Mouse (Mus musculus) gastrocnemius, postnatal 25 days (tissue): ENCODE data around the gene Cacna2d1. TPM values are rescaled to one million over a fixed set of nuclear protein-coding genes. Genes with fewer than 3 reads are reported as not detected.

Experiments
- DNase-seq: peaks from one replicate; pipeline ENCODE4 v3.0.0; 2022
- total RNA-seq, 2 experiments: library from RNA; stranded (reverse); gene quantifications; 1 replicate in 1 of 2; 2 replicates in 1 of 2; pipeline ENCODE4 v1.2.3; 2021

Gene Cacna2d1
- total RNA-seq, 2 experiments from 2014 or later: 286 to 312 TPM

GRCm38 (mm10) chr5:16062773-16063172 is 128.3 kb downstream of the Cacna2d1 start:
- DNase-seq: no peak

- no peak for DNase-seq
Measured at GRCm38 (mm10) chr5:16063273-16063672, 128.8 kb downstream of the Cacna2d1 start.

DNA sequence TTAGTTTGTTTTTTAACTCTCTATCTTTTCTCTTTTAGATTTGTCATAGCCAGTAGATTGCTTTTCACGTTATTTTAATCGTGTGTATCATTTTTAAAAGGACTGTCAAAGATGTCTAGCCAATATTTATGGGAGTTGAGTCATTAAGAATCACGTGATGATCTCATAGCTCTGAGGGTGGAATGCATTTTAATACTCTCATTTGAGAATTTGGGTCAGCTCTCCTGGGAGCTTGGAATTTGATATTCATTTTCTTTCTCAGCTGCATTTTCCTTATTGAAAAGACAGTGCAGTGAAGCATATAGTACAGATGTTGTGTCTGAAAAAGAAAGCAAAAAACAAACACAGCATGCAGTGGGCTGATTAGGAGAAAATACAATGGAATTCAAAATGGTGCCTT is 129.5 kb downstream of the Cacna2d1 start:
- DNase-seq: no peak

GRCm38 (mm10) chr5:16065816-16066215 is 131.3 kb downstream of the Cacna2d1 start:
- DNase-seq: no peak

DNA sequence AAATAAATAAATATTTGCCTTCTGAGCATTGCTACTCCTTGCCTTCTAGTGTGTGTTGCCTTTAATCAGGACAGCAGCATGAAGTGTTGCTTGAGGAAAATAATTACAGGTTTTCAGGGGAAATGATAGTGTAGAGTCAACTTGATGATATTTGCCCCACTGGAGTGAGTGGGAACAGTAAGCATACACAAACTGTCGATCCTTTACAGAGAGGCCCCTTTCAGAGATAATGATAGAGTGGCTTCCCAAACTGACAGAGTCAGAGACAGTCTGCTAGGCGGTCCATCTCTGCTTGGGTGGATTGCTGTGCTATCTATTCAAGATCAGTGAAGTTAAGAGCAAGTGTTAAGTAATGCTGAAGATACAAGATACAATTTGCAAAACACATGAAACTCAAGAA is 147.8 kb downstream of the Cacna2d1 start:
- no peak for DNase-seq

GRCm38 (mm10) chr5:16086979-16087902 is 152.8 kb downstream of the Cacna2d1 start:
- no peak for DNase-seq

DNA sequence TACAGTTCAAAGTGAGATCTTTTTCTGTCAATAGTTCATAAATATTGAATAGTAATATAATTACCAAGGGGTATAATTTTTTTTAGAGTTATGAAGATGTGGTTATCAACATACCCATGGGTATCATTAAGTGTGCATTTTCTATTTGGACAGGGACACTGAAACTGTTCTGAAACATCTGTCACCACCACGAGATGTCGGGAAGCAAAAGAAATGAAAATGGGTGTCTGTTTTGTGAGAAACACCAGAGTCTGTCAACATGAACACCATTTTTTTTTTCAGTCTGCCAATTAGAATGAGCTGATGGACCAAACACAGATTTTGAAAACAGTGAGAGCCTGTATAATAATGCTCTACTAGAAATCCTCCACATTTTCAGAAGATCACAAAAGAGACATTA is 153.5 kb downstream of the Cacna2d1 start:
- DNase-seq: no peak

GRCm38 (mm10) chr5:16092540-16092939 is 158.0 kb downstream of the Cacna2d1 start:
- DNase-seq: no peak

- no peak for DNase-seq
Measured at GRCm38 (mm10) chr5:16093071-16093693, 158.7 kb downstream of the Cacna2d1 start.

DNA sequence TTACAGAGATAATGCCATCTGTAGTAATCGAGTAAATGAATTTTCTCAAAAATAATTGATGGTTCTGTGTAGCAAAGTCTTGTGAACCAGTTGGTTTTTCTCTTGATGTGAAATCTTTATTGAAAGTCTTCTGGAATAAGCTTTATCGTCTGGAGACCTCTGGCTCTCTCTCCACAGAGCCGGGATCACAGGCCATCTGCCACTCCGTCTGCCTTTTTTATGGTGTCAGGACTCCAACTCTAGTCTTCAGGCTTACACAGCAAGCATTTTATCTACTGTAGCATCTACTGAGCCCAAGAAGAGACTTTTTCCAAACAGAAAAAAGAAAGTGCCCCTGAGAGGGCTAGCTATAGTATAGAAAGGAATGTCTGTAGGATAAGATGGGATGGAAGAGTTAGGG is 160.9 kb downstream of the Cacna2d1 start:
- no peak for DNase-seq

- DNase-seq: no peak
Measured at GRCm38 (mm10) chr5:16098766-16099165, 164.3 kb downstream of the Cacna2d1 start.

DNA sequence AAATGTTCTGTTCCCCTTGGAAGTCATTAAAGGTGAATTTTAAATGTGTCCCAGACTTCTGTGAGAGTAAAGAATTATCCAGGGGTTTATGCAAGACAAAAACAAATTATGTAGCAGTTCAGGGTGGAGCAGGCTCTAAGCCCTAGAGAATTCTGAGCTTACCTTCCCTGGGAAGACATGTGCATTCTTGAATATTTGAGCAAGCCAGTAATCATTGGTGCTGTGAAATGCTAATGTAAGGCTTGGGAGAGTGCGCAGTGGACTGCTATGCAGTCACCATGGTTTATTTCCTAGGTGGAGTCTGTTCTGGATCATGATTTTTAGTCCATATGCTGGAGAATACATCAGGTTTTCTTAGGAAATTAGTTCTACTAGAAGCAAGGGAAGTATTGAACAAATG is 167.3 kb downstream of the Cacna2d1 start:
- no peak for DNase-seq

DNA sequence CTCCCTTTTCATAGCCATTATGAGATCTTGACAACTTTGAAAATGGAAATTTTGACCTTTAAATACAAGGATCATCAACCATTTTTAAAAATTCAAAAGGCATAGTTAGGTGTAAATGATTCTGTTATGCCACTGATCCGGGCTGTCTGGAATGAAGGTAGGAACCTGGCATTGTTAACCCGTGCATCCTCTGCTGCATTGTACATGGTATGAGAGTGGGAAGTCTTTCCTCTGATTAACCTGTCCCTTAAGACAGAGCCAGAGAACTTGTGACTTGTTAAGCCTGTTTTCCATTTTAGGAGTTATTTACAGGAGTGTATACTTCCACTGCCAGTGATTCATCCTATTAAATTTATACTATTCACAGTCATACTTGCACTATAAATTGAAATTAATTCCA is 171.2 kb downstream of the Cacna2d1 start:
- DNase-seq: no peak

GRCm38 (mm10) chr5:16110643-16111042 is 176.2 kb downstream of the Cacna2d1 start:
- no peak for DNase-seq

GRCm38 (mm10) chr5:16113879-16114278 is 179.4 kb downstream of the Cacna2d1 start:
- no peak for DNase-seq

DNA sequence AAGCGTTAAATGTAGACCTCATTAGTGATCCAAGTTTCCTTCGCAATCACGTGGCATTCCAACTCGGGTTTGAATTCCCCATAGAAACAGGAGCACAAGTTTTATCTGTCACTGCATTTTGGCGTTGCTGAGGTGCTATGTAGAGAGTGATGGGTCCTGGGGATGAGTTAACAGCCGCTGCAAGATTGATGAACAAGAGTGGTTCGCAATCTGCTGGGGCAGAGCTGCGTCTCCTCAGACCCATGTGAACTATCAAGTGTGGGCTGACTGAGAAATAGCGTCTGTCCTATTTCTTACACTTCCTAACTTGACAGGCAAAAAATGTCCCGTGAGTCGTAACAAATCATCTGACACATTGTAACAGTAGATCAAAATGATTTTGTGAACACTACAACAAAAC is 186.8 kb downstream of the Cacna2d1 start:
- DNase-seq: no peak

- no peak for DNase-seq
Measured at GRCm38 (mm10) chr5:16122110-16122509, 187.6 kb downstream of the Cacna2d1 start.

GRCm38 (mm10) chr5:16134286-16135094 is 200.0 kb downstream of the Cacna2d1 start:
- DNase-seq: no peak

DNA sequence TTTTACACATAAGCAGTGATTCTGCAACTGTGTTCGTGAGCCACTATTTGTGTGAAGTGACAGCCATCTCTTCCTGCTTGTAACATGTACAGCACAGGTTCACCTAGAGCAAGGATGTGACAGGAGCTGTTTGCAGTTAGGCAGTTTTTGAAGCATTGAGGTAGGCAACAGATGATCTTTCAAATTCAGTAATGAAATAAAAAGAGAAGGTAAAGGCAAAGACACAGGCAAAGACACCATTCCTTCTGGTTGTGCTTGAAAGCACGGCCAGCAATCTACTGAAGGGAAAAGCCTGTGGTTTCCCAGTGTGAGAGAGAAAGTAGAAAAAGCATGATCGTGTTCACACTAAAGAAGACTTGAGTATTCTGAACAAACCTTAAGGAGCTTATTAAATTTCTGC is 201.5 kb downstream of the Cacna2d1 start:
- no peak for DNase-seq

GRCm38 (mm10) chr5:16136839-16137238 is 202.3 kb downstream of the Cacna2d1 start:
- no peak for DNase-seq

DNA sequence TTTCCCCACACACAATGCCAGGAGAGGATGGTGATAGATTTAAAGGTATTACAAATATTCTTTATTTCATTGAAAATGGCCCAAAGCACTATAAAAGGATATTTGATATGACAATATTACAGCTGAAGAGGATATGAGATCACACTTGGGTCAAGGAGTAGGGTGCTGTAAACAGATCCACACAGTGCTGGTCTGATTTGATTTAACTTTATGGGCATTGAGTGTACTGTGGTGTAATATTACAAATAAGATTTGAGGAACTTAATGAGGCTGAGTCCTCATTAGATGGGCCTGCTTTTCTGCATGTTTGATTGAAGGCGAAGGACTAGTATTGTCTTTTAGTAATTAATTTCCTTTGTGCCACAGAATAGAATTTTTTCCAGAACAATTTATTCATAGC is 212.1 kb downstream of the Cacna2d1 start:
- DNase-seq: no peak

DNA sequence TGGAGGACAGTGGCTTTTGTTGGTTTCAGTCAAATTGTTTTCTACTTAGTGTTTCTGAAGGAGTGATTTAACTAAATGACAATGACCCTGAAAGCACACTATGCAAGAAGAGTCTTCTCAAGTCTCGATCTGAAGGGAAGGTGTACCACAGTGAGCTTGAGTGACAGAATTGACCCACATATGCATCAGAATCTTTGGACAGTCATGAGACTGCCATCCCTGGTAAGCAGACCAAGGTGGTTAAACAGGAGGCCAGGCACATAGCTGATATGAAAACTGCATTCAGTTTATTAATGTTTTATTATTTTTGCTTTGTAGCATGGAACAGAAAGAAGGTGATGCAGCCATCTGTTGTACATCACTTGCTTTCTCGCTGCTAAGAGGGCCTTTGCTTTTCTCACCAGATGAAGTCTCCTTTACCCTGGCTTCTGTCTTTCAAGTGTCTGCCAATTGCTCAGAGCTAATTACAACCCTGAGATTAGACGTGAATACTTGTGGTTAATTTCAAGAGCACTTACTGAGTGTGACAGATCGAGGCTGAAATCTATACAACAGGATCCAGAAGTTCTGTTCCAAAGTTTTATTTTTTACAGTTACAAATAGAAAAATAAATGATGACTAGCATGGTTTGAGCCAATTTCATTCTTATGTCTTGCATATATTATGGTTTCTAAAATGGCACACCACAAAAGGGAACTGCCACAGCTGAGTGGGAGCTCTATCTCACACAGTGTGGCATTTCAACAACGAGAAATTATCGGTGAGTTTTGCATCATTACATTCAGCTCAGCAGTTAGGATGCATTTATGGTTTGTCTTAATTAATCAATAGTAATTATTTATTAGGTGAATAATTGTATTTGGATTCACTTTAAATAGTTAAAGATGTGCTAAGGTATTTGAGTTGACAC is 221.1 kb downstream of the Cacna2d1 start:
- DNase-seq: no peak
